Mouse (Mus musculus) neural tube, embryonic 13.5 days (tissue): Measurements from ENCODE around the gene Usp42. TPM values are rescaled to one million over a fixed set of nuclear protein-coding genes. Genes with fewer than 3 reads are reported as not detected.

Source experiments
- ATAC-seq: fragments of 200-750 bp; cut with Nextera tagmentation; 2 replicates; pipeline ENCODE4 v1.8.0; 2017; ENCODE audit warnings: low read depth, mild to moderate bottlenecking, moderate TSS enrichment, moderate library complexity
- H3K27ac ChIP-seq: fragments of 300-500 bp; sonication (generic); replicated peaks from 2 replicates; pipeline ENCODE4 v1.5.1; 2015; ENCODE audit warnings: moderate library complexity, mild to moderate bottlenecking, inconsistent platforms
- H3K27me3 ChIP-seq: fragments of 300-500 bp; sonication (generic); 2 replicates; pipeline ENCODE4 v1.6.1; 2015; ENCODE audit warnings: mild to moderate bottlenecking, inconsistent platforms
- H3K36me3 ChIP-seq: fragments of 300-500 bp; sonication (generic); 2 replicates; pipeline ENCODE4 v1.6.1; 2015; ENCODE audit warnings: mild to moderate bottlenecking, inconsistent platforms
- H3K4me1 ChIP-seq: fragments of 300-500 bp; sonication (generic); replicated peaks from 2 replicates; pipeline ENCODE4 v1.6.1; 2015; ENCODE audit warnings: inconsistent platforms
- H3K4me2 ChIP-seq: fragments of 300-500 bp; sonication (generic); 2 replicates; pipeline ENCODE4 v1.6.1; 2015; ENCODE audit warnings: inconsistent platforms, mild to moderate bottlenecking, moderate library complexity
- H3K4me3 ChIP-seq: fragments of 300-500 bp; sonication (generic); 2 replicates; pipeline ENCODE4 v1.5.1; 2015; ENCODE audit warnings: mild to moderate bottlenecking, inconsistent platforms
- H3K9ac ChIP-seq: fragments of 300-500 bp; sonication (generic); 2 replicates; pipeline ENCODE4 v1.6.1; 2015; ENCODE audit warnings: moderate library complexity, mild to moderate bottlenecking, inconsistent platforms
- H3K9me3 ChIP-seq: fragments of 300-500 bp; sonication (generic); 2 replicates; pipeline ENCODE4 v1.6.1; 2016; ENCODE audit warnings: inconsistent platforms
- WGBS: fragments of 180-500 bp; shearing (Covaris S2); methylation state at CpG from one replicate; pipeline ENCODE4 v1.1.7; 2015; 5-methylcytosine and 5-hydroxymethylcytosine counted together
- polyA plus RNA-seq: library from polyadenylated mRNA; unstranded; fragments of >200 nt; fragmentation: Nextera tagmentation; extraction: Ambion mirVana; gene quantifications from 2 replicates; pipeline ENCODE4 v1.2.1, GENCODE M21; 2015

Usp42 gene
- polyA plus RNA-seq, 1 experiment from 2014 or later: 27.7 TPM

DNA sequence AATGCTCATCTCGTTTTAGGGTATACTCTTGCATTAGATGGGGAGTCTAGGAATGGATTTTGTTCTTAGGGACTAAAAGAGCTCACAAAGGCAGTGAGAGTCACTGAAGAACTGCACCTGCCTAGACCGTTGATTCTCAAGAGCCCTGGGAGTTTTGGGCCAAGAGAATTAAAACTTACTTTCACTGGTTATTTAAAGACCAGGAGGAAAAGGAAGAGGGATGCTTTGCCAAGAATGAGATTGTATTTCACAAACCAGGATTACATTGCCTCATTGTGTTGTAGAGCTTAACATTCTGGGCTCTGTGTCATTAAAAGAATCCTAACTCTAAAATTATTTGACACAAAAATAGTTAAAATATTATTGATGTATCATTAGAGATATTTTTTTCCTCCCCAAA is 66.5 kb downstream of the Usp42 start:
- no peak overlapping the region for H3K4me3 ChIP-seq
- H3K9ac ChIP-seq: no peak overlapping the region
- 84% methylated on average over 2 of the region's 2 CpGs for WGBS
- no peak overlapping the region for H3K27ac ChIP-seq
- no peak overlapping the region for H3K4me2 ChIP-seq
- H3K4me1 ChIP-seq: peaks cover 4% of the 10 kb centered on the region; the same call in 1 of the 2 replicates
- H3K27me3 ChIP-seq: no peaks in the 10 kb centered on the region
- H3K36me3 ChIP-seq: no peaks in the 10 kb centered on the region
- H3K9me3 ChIP-seq: no peaks in the 10 kb centered on the region
- ATAC-seq: no peak

DNA sequence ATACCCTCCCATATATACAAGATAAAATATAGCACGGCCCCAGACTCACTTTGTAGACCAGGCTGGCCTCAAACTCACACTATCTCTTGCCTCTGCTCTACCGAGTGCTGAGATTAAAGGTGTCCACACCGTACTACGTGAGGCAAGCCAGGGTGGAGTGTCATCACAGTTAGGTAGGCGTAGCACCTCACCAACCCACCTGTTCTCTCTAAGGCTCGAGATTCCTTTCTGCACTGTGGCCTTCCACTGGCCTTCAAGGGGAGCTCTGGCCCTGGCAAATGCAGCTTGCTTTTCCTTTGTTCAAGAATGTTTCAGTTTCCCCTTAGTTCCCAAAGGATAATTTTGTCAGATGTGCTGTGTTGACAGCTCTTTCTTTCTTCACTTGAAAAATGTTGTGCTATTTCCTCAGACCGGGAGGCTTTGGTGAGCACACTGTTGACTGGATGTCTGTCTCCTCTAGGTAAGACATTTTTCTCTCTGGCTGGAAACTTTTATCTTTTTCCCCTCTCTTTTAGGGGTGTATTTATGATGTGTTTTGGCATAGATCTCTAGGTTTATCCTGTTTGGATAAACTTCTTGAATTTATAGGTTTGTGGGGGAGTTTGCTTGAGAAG is 68.9 kb downstream of the Usp42 start:
- Histone ChIP-seq H3K9me3 (no peaks in the 10 kb centered on the region), H3K4me2 (no peak overlapping the region), H3K4me1 (no peaks in the 10 kb centered on the region), H3K27ac (no peak overlapping the region), H3K4me3 (no peak overlapping the region), H3K36me3 (no peaks in the 10 kb centered on the region), H3K9ac (no peak overlapping the region), H3K27me3 (no peaks in the 10 kb centered on the region)
- no peak for ATAC-seq
- 83% methylated on average over 7 of the region's 7 CpGs for WGBS

Other genes starting within 250 kb of the Usp42 start
- 437 and 456 TPM in 2 replicates for gene Rac1, start 204.2 kb downstream of the Usp42 start, polyA plus RNA-seq
- 43.1 and 45.2 TPM in 2 replicates for gene Cyth3, start 109.8 kb downstream of the Usp42 start, polyA plus RNA-seq
- gene Eif2ak1, start 85.5 kb upstream of the Usp42 start, polyA plus RNA-seq: 51.5 and 56.7 TPM in 2 replicates
- gene Ankrd61, start 165.4 kb upstream of the Usp42 start, polyA plus RNA-seq: 0.13 and 0.22 TPM in 2 replicates
- 80.4 and 92.9 TPM in 2 replicates for gene Aimp2, start 177.6 kb upstream of the Usp42 start, polyA plus RNA-seq
- 25.0 and 29.4 TPM in 2 replicates for gene Pms2, start 177.7 kb upstream of the Usp42 start, polyA plus RNA-seq
- 2.5 TPM in 2 replicates for gene Gm42421, start 195.9 kb upstream of the Usp42 start, polyA plus RNA-seq
- 2.9 and 3.4 TPM in 2 replicates for gene Rsph10b, start 200.8 kb upstream of the Usp42 start, polyA plus RNA-seq